Mouse (Mus musculus): ENCODE results near the gene Siah1a. TPM values are rescaled to one million over a fixed set of nuclear protein-coding genes. Genes with fewer than 3 reads are reported as not detected.

Gene Siah1a
- polyA plus RNA-seq (2015; fragmentation: Nextera tagmentation; extraction: Ambion mirVana) = 62.9 and 67.9 TPM in 2 replicates

DNA sequence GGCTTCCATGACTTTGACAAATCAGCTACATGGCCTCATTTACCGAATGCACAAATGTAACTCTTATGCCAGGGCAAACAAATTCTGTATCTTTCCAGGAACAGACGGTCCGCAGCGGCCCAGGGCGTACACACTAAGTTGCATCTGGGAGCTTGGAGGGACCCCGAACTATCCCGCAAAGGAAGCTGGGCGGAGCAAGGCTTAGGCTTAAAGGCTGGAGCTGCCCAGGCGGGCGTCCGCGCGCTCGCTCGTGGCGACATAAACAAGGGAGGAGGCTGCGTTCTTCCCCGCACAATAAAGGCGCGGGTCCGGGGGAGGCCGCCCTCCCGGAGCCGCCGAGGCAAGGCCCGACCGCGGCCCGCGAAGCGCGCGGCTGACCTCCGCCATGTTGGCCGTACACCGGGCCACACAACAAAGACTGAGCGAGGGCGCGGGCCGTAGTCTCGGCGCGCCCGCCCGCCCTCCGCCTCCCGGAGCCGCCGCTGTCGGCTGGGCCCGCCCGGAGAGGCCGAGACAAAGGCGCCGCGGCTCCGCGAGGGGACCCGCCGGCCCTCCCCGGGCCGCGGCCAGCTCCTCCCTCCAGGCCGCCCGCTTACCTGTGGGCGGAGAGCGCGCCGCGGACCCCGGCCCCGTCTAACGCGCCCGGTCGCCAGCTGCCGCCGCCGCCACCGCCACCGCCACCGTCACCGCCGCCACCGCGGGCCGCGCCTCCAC lies at the start of gene Siah1a, which contains the start of gene Gm10638:
TSS of gene Siah1a (minus strand) at position 714 of the 714 bp plus-strand sequence.
TSS of gene Gm10638 (plus strand) at position 479 of the 714 bp plus-strand sequence.
- WGBS = under 1% methylated on average over 63 of the region's 88 CpGs
- peak; percentile 78 for ATAC-seq (ENCODE audit: low FRiP score)

DNA sequence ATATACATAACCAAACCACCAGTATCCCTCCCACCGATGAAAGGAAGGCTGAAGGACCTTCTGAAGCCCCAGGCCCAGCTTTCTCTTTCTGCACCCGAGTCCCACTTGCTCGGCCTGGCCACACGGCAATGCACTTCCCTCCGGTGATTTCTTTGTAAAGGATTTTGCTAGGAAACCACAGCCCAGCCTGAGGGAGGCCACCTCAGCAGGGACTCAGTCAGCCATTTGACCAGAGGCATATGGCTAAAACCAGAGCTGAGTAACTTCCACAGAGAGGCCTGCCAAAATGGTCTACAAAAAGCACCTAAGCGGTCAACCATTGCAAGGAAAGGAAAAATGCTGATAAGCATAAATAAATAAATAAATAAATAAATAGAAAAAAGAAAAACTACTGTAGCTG lies 49.0 kb upstream of the Siah1a start:
- H3K4me1 ChIP-seq = peaks cover 6% of the 10 kb centered on the region; the same call in 1 of the 2 replicates
- H3K36me3 ChIP-seq = no peaks in the 10 kb centered on the region
- no peaks in the 10 kb centered on the region for H3K9me3 ChIP-seq (replicated peaks)
- WGBS = 42% methylated on average over 6 of the region's 6 CpGs
- H3K4me2 ChIP-seq = no peak overlapping the region
- ATAC-seq (ENCODE audit: low FRiP score) = no peak
- H3K4me3 ChIP-seq (replicated peaks) = no peak overlapping the region
- H3K27me3 ChIP-seq (replicated peaks) = no peaks in the 10 kb centered on the region
- no peak overlapping the region for H3K9ac ChIP-seq (replicated peaks)
- no peak overlapping the region for H3K27ac ChIP-seq (replicated peaks)

More for the DNA sequence above, at the start of gene Siah1a, which contains the start of gene Gm10638:
- Histone ChIP-seq H3K4me1 (peaks cover 40% of the 10 kb centered on the region), H3K9me3 (replicated peaks) (no peaks in the 10 kb centered on the region), H3K4me2 (peak within 1 kb of the TSS; percentile 70), H3K27ac (replicated peaks) (peak within 1 kb of the TSS; percentile 96), H3K27me3 (replicated peaks) (no peaks in the 10 kb centered on the region), H3K4me3 (replicated peaks) (peak within 1 kb of the TSS; percentile 59), H3K9ac (replicated peaks) (peak within 1 kb of the TSS; percentile 97), H3K36me3 (no peaks in the 10 kb centered on the region)

DNA sequence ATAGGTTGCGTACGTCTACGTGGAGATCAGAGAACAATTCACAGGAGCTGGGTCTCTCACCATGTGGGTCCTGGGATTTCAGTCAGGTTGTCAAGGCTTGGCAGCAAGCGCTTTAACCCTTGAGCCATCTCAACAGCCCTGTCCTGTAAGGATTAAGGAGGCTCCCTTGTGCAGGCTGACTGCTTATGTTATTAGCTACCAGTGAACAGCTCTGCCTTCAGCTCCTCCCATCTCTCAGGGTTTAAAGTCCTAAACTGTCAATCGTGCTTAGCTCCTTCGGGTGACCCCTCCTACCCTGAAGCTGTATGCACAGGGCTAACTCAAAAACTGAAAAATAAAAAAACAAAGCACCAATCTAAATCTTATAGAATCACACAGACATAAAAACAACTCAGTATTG lies 45.8 kb upstream of the Siah1a start:
- H3K4me1 ChIP-seq = peaks cover 6% of the 10 kb centered on the region; the same call in 1 of the 2 replicates
- H3K9ac ChIP-seq (replicated peaks) = no peak overlapping the region
- no peak for ATAC-seq (ENCODE audit: low FRiP score)
- H3K4me2 ChIP-seq = no peak overlapping the region
- H3K27ac ChIP-seq (replicated peaks) = no peak overlapping the region
- H3K27me3 ChIP-seq (replicated peaks) = no peaks in the 10 kb centered on the region
- no peaks in the 10 kb centered on the region for H3K9me3 ChIP-seq (replicated peaks)
- 91% methylated on average over 6 of the region's 6 CpGs for WGBS
- H3K4me3 ChIP-seq (replicated peaks) = no peak overlapping the region
- no peaks in the 10 kb centered on the region for H3K36me3 ChIP-seq

DNA sequence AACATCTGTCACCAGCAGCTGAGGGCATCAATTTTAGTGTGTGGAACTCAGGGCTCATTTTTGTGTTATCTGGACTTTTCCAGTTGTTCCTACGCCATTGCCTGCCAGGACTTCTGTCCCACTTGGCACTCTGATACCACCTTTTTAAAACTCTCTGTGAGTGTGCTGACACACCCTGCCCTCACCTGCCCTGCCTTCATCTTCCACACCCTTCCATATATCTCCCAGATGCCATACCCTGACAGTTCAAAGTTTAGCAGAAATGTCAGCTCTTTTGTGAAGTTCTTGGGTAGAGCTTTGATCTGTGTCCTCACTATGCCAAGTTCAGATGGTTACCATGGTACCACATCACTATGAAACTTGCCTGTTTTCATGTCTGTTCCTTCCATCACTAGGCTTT lies 43.8 kb upstream of the Siah1a start:
- Histone ChIP-seq H3K36me3 (no peaks in the 10 kb centered on the region), H3K9ac (replicated peaks) (no peak overlapping the region), H3K4me1 (peaks cover 6% of the 10 kb centered on the region; the same call in 1 of the 2 replicates), H3K4me3 (replicated peaks) (no peak overlapping the region), H3K27ac (replicated peaks) (no peak overlapping the region), H3K4me2 (no peak overlapping the region), H3K9me3 (replicated peaks) (no peaks in the 10 kb centered on the region), H3K27me3 (replicated peaks) (no peaks in the 10 kb centered on the region)
- no peak for ATAC-seq (ENCODE audit: low FRiP score)
- 88% methylated on average over 1 of the region's 1 CpGs for WGBS

DNA sequence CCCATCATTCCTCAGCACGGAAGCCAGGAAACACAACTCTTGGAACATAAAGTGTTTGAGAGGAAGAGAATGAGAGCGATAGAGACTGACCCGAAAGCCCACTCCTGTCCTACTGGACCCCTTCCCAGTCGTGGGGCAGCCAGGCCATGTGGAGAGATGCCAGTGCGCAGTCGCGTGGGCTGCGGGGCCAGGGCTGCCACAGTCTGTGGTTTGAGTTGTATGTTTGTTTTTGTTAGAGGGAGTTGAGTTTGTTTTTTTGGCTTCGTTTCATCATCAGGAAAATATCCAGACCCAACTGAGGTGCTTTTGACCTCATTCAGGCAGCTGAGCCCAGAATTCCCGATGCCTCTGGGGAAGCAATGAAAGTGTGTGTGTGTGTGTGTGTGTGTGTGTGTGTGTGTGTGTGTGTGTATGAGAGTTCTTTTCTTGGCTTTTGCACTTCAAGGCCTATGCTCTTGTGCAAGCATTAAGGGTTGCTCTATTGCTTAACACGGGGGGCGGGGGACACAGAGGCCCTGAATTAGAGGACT lies 42.2 kb upstream of the Siah1a start:
- Histone ChIP-seq H3K9ac (replicated peaks) (no peak overlapping the region), H3K9me3 (replicated peaks) (no peaks in the 10 kb centered on the region), H3K27me3 (replicated peaks) (no peaks in the 10 kb centered on the region), H3K4me1 (peaks cover 6% of the 10 kb centered on the region; the same call in 1 of the 2 replicates), H3K27ac (replicated peaks) (no peak overlapping the region), H3K36me3 (no peaks in the 10 kb centered on the region), H3K4me2 (no peak overlapping the region), H3K4me3 (replicated peaks) (no peak overlapping the region)
- WGBS = 76% methylated on average over 12 of the region's 12 CpGs
- ATAC-seq (ENCODE audit: low FRiP score) = no peak

DNA sequence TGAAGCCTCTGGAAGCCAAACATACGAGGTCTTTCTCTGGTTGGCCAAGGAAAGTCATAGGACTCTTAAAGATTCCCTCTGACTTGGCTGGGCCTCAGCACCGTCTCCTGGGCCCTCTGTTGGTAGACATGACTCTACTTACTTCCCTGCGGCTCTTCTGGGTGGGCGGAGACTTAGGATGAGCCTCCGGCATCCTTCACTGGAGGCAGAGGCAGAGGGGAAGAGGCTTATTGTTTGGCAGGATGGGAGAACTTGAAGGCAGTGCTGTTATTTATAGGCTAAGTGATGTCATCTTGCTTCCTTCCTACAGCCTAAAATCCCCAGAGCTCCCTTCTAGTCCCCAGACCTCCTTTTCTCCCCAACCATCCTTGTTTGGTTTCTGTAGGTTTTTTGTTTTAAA lies 40.8 kb upstream of the Siah1a start:
- WGBS = 61% methylated on average over 5 of the region's 5 CpGs
- H3K9ac ChIP-seq (replicated peaks) = no peak overlapping the region
- ATAC-seq (ENCODE audit: low FRiP score) = no peak
- no peaks in the 10 kb centered on the region for H3K36me3 ChIP-seq
- H3K27ac ChIP-seq (replicated peaks) = no peak overlapping the region
- no peak overlapping the region for H3K4me2 ChIP-seq
- H3K9me3 ChIP-seq (replicated peaks) = no peaks in the 10 kb centered on the region
- no peaks in the 10 kb centered on the region for H3K27me3 ChIP-seq (replicated peaks)
- peaks cover 6% of the 10 kb centered on the region; the same call in 1 of the 2 replicates for H3K4me1 ChIP-seq
- no peak overlapping the region for H3K4me3 ChIP-seq (replicated peaks)

DNA sequence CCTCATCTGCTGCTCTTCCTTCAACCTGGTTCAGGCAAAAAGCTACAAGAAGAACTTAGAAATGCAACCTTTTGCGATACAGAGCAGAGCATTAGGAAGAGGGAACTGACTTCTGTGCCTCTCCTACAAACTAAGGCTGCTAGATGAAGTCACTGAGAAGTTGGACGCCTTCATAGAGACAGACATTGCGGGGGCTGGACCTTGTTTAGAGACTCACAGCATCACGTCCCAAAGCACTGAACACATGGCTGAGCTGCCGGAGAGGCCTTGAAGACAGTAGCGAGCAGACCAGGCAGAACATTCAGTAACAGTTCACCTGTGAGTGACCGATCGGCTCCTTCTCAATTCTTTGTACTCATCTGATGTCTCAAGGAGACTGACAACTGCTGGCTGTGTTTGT lies 35.4 kb upstream of the Siah1a start:
- H3K4me3 ChIP-seq (replicated peaks) = no peak overlapping the region
- H3K36me3 ChIP-seq = no peaks in the 10 kb centered on the region
- no peak overlapping the region for H3K4me2 ChIP-seq
- no peak for ATAC-seq (ENCODE audit: low FRiP score)
- WGBS = 96% methylated on average over 8 of the region's 8 CpGs
- H3K27me3 ChIP-seq (replicated peaks) = no peaks in the 10 kb centered on the region
- H3K4me1 ChIP-seq = no peaks in the 10 kb centered on the region
- no peaks in the 10 kb centered on the region for H3K9me3 ChIP-seq (replicated peaks)
- no peak overlapping the region for H3K27ac ChIP-seq (replicated peaks)
- H3K9ac ChIP-seq (replicated peaks) = no peak overlapping the region

DNA sequence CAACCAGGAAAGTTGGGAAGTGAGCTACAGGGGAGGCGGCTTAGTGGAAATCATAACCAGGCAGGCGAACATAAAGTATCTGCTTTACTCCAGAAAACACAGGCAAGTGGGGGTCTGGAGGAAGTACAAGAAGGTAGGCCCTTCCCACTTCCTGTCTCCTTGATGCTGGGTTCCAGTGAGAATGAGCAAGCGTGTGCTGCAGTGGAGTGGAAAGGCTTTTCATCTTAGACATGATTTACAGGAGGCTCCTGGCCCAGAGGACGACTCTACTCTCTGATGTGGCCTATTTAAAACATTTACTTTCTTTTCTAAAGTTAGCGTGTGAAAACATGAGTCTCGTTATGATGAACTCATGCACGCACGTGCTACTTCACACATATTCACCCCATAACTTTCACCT lies 33.5 kb upstream of the Siah1a start:
- H3K4me3 ChIP-seq (replicated peaks) = no peak overlapping the region

DNA sequence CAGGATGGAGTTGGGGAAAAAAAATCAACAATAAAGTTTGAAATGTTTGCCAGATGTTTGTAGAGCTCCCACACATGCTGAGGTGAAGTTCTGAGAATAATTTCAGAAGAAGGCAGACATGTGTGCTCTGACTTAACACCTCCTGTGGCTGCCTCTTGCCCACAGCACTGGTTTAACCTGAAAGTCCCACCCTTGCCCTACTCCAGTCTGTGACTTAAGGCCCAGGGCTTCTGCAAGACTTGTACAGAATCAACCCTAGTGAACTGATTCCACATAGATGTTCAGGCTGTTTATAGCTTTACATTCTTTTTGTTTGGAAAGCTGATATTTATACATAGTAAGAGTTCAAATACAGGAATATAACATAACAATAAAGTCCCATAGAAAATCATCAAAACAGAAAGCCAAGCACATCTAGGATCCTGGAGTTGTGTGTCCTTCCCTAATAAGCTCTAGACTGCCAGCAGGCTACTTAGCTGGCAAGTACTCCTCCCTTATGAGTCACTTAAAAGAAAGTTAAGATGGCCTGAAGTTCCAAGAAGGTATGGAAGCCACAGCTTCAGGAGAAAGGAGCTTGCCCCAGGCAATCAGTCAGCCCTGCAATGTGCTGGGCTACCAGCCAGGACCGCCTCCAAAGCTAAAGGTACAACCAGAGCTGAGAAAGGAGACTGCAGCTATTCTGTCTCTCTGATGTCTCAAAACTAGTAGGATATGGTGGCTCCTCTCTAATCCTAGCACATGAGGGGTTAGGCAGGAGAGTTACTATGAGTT lies 24.4 kb upstream of the Siah1a start:
- no peak overlapping the region for H3K27ac ChIP-seq (replicated peaks)
- H3K36me3 ChIP-seq = no peaks in the 10 kb centered on the region
- H3K4me1 ChIP-seq = 0 out of 2 replicates have a peak, but pooled peaks cover 3% of the 10 kb centered on the region
- ATAC-seq (ENCODE audit: low FRiP score) = no peak
- H3K9me3 ChIP-seq (replicated peaks) = no peaks in the 10 kb centered on the region
- H3K4me2 ChIP-seq = no peak overlapping the region
- no peaks in the 10 kb centered on the region for H3K27me3 ChIP-seq (replicated peaks)
- 86% methylated on average over 1 of the region's 1 CpGs for WGBS
- H3K9ac ChIP-seq (replicated peaks) = no peak overlapping the region
- no peak overlapping the region for H3K4me3 ChIP-seq (replicated peaks)

More for the DNA sequence above, 33.5 kb upstream of the Siah1a start:
- no peaks in the 10 kb centered on the region for H3K9me3 ChIP-seq (replicated peaks)
- no peak overlapping the region for H3K9ac ChIP-seq (replicated peaks)
- no peaks in the 10 kb centered on the region for H3K27me3 ChIP-seq (replicated peaks)
- H3K4me2 ChIP-seq = no peak overlapping the region
- WGBS = 75% methylated on average over 8 of the region's 8 CpGs
- H3K27ac ChIP-seq (replicated peaks) = no peak overlapping the region
- H3K4me1 ChIP-seq = no peaks in the 10 kb centered on the region
- ATAC-seq (ENCODE audit: low FRiP score) = no peak
- no peaks in the 10 kb centered on the region for H3K36me3 ChIP-seq

DNA sequence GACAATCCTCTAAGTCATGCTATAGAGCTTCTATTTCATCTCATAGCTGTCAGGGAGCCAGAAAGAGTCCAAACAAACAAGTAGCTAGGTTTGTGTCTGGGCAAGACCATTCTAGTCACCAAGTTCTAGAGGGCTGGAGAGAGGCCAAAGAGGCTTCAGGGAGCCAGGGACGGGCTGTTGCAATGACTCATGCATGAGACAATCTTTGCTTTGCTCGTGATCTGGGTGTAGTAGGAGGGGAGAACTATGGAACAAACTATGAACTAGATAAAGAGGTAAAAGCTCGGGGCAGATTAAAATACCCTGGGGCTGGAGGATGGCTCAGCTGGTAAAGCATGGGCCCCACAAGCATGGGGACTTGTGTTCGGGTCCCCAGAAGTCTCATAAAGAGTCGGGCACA lies 22.8 kb upstream of the Siah1a start:
- 0 out of 2 replicates have a peak, but pooled peaks cover 3% of the 10 kb centered on the region for H3K4me1 ChIP-seq
- H3K9ac ChIP-seq (replicated peaks) = no peak overlapping the region
- no peaks in the 10 kb centered on the region for H3K36me3 ChIP-seq
- H3K9me3 ChIP-seq (replicated peaks) = no peaks in the 10 kb centered on the region
- no peak overlapping the region for H3K4me3 ChIP-seq (replicated peaks)
- H3K4me2 ChIP-seq = no peak overlapping the region
- H3K27ac ChIP-seq (replicated peaks) = no peak overlapping the region
- no peak for ATAC-seq (ENCODE audit: low FRiP score)
- WGBS = 81% methylated on average over 5 of the region's 5 CpGs
- H3K27me3 ChIP-seq (replicated peaks) = no peaks in the 10 kb centered on the region

DNA sequence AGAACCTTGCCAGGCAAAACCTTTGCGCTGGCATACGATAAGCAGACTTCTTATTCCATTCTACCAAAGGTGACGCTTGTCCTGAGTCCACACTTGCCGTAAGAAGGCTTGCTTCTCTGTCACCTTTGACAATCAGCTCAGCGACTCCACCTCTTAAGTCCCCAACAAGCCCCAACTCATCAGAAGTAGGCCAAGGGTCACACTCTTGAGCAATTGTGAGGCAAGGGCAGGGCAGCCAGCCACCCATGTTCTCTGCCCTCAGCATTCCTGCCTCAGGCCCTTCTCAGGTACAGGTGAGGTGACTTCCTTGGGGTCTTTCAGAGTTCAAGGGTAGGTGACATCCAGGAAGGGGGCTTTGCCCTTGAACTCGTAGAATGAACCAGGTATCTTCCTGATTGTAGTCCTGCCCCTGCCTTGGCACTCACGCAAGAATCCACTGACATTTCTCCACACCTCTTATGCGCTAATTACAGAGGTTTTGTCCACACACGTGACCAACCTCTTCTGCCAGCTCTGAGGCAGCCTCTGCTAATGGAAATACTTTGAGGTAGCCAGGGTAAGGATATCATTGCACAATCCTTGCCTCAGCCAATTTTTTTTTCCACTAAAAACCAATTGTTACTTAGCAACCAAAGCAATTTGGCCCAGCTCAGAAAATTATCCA lies 20.9 kb upstream of the Siah1a start:
- Histone ChIP-seq H3K4me3 (replicated peaks) (no peak overlapping the region), H3K9me3 (replicated peaks) (no peaks in the 10 kb centered on the region), H3K4me1 (0 out of 2 replicates have a peak, but pooled peaks cover 3% of the 10 kb centered on the region), H3K27ac (replicated peaks) (no peak overlapping the region), H3K4me2 (no peak overlapping the region), H3K36me3 (no peaks in the 10 kb centered on the region), H3K27me3 (replicated peaks) (no peaks in the 10 kb centered on the region), H3K9ac (replicated peaks) (no peak overlapping the region)
- WGBS = 88% methylated on average over 9 of the region's 9 CpGs
- no peak for ATAC-seq (ENCODE audit: low FRiP score)
